Mouse (Mus musculus) lung, postnatal 25 days (tissue): ENCODE results near the gene Gdpd3.

Source experiments
- DNase-seq: peaks from one replicate; pipeline ENCODE4 v3.0.0; 2022; ENCODE audit warnings: low spot score

Gene Gdpd3

DNA sequence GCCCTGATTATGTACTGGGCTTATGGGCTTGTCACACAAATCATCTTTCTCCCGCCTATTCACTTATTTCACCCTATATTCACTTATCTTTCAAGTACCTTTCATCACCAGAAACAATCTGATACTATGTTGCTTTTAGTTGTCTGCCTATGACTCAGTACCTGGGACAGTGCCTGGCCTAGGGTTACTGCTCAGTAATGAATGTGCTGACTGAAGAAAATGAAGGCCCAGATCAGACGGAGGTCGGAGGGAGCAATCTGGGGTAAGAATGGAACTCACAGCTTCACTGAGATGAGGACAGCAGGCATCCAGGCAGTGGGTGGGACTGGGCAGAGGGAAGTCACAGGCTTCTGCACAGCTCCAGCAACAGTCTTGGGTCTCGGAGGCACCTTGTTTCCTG lies 41.3 kb downstream of the Gdpd3 start:
- no peak for DNase-seq

DNA sequence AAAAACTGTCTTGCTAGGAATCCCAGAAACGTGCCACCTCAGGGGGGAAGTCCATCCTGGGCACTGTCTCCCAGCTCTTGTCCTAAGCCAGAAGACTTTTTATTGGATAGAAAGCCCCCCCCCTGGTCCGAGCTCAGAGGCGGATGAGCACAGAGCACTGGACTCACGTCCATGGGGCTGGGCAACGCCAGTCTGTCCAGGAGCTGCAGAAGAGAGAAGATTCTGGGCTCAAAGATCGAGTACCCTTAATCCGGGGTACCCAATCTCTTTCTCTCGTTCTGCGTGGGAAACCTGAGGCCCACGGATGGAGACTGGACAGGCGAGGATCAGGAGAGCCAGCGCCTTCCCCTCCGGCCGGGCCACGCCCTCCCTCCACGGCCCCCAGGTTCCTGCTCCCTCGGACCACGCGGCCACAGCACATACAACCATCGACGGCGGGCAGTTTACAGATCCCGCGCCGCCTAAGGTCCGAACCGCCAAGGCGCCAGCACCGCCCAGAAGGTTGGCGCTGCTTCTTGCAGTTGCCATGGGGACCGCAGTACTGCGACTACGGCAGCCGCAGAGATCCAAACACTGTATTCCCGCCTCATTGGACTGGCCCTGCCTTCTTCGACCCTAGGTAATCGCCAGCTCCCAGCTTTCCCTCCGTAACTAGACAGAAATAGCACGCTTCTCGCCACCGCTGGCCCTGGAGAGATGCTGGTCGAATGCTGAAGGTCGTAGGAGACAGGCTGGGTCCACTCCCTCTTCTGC lies 42.7 kb downstream of the Gdpd3 start:
- peak; percentile 87 for DNase-seq

DNA sequence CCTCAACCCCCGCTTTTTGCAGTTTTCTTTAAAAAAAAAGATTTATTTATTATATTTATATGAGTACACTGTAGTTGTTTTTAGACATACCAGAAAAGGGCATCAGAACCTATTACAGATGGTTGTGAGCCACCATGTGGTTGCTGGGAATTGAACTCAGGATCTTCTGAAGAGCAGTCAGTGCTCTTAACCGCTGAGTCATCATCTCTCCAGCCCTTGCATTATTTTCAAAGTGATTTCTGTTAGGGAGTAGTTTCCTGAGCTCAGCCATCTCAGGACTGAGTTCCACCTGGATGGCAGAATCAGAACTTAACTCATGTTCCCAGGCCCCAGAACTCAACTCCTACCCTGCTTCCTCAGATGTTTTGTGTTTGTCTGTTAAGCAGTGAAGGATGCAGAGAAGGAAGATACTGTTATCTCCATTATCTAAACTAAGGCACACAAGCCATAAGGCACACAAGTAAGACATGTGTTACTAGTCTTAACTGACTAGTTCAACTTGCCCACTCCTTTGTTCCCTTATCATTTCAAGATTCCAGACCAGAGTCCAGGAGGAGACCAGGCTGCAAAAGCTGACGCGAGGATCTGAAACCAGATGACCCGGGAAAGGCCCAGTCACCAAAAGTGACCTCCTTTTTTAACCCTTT lies 43.7 kb downstream of the Gdpd3 start:
- no peak for DNase-seq

DNA sequence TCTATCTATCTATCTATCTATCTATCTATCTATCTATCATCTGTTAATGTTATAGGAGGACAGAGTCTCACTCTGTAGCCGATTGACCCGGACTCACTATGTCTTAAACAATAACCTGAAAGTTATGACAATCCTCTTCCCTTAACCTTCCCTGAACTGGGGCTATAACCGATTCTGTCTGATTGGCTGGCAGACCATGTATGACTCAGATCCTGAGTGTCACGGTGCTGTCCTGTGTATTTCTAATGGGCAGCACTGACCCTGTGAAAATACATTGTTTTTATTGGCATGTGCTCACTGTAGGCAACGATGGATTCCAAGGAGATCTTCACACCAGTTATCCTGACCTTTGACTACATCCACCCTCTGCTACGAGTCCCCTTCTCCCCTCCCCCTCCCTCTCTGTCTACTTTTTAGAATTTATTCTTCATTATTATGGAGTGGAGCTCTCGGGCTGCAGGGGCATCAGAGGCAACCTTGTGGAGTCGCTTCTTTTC lies 49.6 kb downstream of the Gdpd3 start:
- no peak for DNase-seq

DNA sequence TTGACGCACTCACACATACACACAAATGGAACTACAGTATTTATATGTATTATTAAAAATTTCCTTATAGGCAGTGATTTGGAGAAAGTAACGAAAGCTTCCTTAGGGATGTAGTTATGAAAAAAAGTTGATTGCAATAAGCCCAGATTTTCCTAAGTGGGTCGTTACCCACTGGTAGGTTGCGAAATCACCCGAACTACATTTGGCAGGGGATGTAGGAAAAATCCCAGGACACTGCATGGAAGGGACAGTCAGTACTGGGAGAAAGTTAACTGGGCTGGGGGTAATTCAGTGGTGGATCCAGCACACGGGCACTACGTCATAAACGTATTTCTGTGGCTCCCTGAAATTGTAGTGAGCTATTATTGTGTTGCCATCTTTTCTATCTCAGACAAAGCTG lies 50.4 kb downstream of the Gdpd3 start:
- peak; percentile 47 for DNase-seq

DNA sequence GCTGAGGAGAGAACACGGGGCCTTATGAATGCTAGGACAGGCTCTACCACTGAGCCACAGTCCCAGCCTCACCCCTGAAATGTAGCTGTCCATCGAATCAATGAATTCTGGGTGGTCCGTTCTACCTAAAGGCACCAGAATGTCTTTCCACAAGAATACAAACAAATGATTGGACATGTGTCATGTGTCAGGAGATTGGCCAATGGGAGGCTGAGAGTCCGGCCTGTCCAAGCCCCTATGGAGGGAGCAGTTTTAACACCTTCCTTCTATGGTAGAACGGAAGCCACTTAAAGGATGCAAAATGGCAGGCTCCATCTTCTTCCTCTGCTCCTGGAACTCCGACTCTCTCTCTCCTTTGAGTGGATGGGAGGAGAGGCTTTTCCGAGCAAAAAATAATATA lies 51.5 kb downstream of the Gdpd3 start:
- DNase-seq, result no peak

DNA sequence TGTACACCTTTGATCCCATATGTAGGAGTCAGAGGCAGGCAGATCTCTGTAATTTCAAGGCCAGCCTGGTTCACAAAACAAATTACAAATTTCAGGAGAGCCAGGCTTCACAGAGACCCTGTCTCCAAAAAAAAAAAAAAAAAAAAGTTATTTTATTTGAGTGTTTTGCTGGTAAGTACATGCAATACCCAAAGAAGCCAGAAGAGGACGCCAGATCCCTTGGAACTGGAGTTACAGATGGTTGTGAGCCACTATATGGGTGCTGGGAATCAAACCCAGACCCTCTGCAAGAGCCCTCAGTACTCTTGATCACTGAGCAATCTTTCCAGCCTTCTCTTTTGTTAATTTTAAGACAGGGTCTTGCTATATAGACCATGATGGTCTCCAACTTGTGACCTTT lies 52.7 kb downstream of the Gdpd3 start:
- no peak for DNase-seq

DNA sequence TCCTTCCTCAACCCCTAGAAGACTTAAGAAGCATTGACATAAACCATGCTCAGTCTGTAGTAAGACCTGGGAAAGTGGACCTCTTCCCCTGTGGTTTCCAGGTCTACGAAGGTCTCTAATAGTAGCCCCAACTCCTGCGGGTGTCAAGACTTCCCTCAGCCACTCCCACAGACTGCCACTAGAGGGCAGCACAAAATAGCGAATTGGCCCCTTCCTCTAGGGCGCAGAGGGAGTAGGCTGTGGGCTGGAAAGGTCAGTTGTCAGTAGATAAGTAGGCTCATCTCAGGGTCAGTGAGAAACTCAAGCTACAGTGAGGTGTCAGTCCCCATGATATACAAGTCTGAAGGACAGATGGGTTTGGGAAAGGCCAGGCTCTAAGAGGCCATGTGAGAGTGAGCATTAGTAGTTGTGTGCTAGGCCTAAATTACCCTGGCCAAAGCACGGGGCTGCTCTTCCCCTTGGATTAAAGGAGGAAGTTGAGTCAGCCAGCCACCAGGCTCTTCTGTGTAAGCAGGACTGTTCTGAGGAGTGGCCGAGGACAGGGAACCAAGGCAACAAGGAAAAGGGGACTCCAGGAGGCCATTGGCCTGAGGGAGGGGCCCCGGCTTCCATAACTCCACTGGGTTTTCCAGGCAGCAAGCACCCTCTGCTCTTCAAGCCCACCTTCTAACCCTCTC lies 55.8 kb downstream of the Gdpd3 start:
- DNase-seq, result peak; percentile 82

DNA sequence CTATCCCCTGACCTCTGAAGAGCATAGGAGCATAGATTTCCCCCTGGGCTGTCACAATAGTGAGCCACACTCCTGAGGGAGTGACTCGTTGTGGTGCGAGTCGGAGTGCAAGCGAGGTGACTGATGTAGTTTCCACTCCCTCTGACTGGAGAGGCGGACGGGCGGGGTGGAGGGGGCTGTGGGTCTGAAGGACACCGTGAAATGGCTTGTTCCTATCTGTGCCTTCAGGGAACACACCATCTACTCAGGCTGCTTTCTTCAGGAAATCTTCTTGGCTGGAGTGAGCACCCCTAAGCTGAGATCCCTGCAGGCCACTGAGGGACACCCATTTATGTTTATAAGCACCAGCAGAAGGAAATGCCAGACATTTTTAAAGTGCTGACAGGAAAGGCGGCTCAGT lies 56.6 kb downstream of the Gdpd3 start:
- peak; percentile 42 for DNase-seq

DNA sequence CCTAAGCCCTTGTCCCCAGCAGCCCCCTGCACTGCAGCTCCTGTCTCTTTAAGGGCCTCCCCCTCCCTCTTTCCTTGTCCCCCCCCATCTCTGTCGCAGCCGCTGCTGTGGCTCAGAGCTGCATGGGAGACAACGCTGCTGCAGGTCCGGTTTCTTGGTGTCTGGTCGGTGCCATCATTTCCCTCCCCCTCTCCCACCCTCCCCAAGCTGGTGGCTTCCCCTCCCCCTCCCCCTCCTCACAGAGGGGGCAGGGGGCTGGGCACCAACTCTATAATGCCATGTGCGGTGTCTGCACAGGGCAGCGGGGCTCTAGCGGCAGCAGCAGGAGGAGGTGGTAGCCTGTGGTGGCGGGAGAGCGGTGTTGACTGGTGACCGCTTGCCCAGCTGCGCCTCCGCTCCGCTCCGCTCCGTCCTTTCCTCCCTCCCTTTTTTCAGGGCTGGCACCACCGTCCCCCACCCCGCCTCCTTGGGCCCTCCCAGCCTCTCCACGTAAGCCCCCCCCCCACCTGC lies 57.1 kb downstream of the Gdpd3 start:
- no peak for DNase-seq

DNA sequence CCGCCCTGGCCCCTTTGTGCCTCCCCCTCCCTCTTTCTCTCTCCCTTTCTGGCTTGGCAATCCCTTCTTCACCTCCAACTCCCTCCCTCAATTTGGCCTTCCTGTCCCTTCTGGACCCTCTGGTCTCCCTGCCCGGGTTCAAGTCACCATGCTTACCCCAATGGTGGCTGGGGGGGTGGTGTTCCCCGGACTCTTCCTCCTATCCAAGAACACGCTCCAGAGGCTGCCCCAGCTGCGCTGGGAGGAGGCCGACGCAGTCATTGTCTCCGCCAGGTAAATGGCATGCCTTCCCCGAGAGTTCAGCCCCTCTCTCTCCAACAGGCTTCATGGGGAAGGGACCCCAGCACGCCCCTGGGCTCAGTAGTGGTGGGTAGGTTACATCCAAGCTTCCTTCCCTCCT lies 57.8 kb downstream of the Gdpd3 start:
- no peak for DNase-seq
